Mouse (Mus musculus): ENCODE results near the gene Olfr955.

GRCm38 (mm10) chr9:39509412-39509811 is 37.7 kb upstream of the Olfr955 start:
- no peak for TF ChIP-seq CTCF (IDR thresholded peaks at IDR 0.05; ENCODE audit: extremely low read depth, insufficient read depth, insufficient read length, insufficient replicate concordance)
- no peak for TF ChIP-seq POLR2A (IDR thresholded peaks at IDR 0.05; ENCODE audit: low read depth, low read length)

All from spleen, adult 2 months (tissue).